Mouse (Mus musculus) erythroblast, embryonic 14.5 days (primary cell): ENCODE measurements around the gene Clip2.

Experiments
- GATA1 ChIP-seq: IDR thresholded peaks from 2 replicates; pipeline ENCODE4 v1.6.1; 2012; ENCODE audit warnings: low read length, inconsistent platforms, mixed read lengths
- TAL1 ChIP-seq: IDR thresholded peaks from 3 replicates; pipeline ENCODE4 v1.6.1; 2012; ENCODE audit warnings: low read length, inconsistent platforms, mixed read lengths

GRCm38 (mm10) chr5:134521131-134521530 is 31.1 kb downstream of the Clip2 start:
- TF ChIP-seq GATA1 = no peak
- no peak for TF ChIP-seq TAL1
